ENCODE assay signal across 9 mouse cellular contexts in genomic region chr11:116021328-116022220, GRCm38 (mm10). TPM values are rescaled to one million over a fixed set of nuclear protein-coding genes. Genes with fewer than 3 reads are reported as not detected.
DNase-seq lines count a peak whose midpoint lies in the region; ATAC-seq and TF ChIP-seq lines count a peak whose summit lies in the region.
"Had no signal": no experiment of that assay in that cellular context is flagged by ENCODE, and none has a peak within 500 bp of the region (broad histone marks: within the 10 kb centered on the region; RNA-seq: fewer than 3 reads in every experiment).

No protein-coding gene starts in this region.

- peak overlapping the region; percentile 77 for H3K4me2 ChIP-seq in forebrain, postnatal 0 days (ENCODE audit: low read depth)

- H3K4me1 ChIP-seq in forebrain, postnatal 0 days (ENCODE audit: insufficient read depth), result peaks cover 4% of the 10 kb centered on the region; the same call in 1 of the 2 replicates
- H3K4me1 ChIP-seq in midbrain, embryonic 10.5 days, result peaks cover 16% of the 10 kb centered on the region

- no peak for DNase-seq in gastrocnemius, adult 2 months
- no peak for DNase-seq in gastrocnemius, postnatal 14 days
- peak; percentile 55 to 59 for DNase-seq in B cell, adult 2 months
- no peak for DNase-seq in forebrain, postnatal 0 days
- DNase-seq in midbrain, embryonic 10.5 days (ENCODE audit: low spot score), result no peak
- DNase-seq in T-cell, adult 2 months (ENCODE audit: low spot score), result no peak
- DNase-seq in heart, adult 18-20 months, result no peak

- TF ChIP-seq CTCF in gastrocnemius, adult 2 months (IDR thresholded peaks at IDR 0.05), result no peak
- TF ChIP-seq CTCF in forebrain, postnatal 0 days (IDR thresholded peaks at IDR 0.05; ENCODE audit: low read depth), result no peak

- H3K9ac ChIP-seq in forebrain, postnatal 0 days, result peak overlapping the region; percentile 14; the same call in 1 of the 2 replicates

- no peak for ATAC-seq in forebrain, postnatal 0 days
- ATAC-seq in megakaryocyte progenitor cell, adult 5-6 weeks (replicated peaks; ENCODE audit: poor library complexity), result no peak

- H3K36me3 ChIP-seq in forebrain, postnatal 0 days (ENCODE audit: insufficient read depth), result peaks cover 22% of the 10 kb centered on the region
- H3K36me3 ChIP-seq in midbrain, embryonic 10.5 days, result peaks cover 23% of the 10 kb centered on the region

- intact Hi-C loops in gastrocnemius, adult 2 months (cut with DNase I), result loop anchor here (2.0 kb wide), 1 partner anchor 87 kb away; no protein-coding TSS in a partner anchor
- intact Hi-C loops in gastrocnemius, postnatal 14 days (cut with DNase I; ENCODE audit: low total_unique reads), result no loop called here

- 71% methylated on average over 6 of the region's 6 CpGs for WGBS in forebrain, postnatal 0 days
- 89% methylated on average over 6 of the region's 6 CpGs for WGBS in midbrain, embryonic 10.5 days

- no peaks in the 10 kb centered on the region for H3K27me3 ChIP-seq in forebrain, postnatal 0 days (ENCODE audit: insufficient read depth, low read length)
- no peaks in the 10 kb centered on the region for H3K27me3 ChIP-seq in midbrain, embryonic 10.5 days (ENCODE audit: low read depth, poor library complexity, severe bottlenecking)

- peak overlapping the region; percentile 93 for H3K4me3 ChIP-seq in gastrocnemius, adult 2 months
- peak overlapping the region; percentile 49 for H3K4me3 ChIP-seq in forebrain, postnatal 0 days (ENCODE audit: low read depth, low read length)
- peak overlapping the region; percentile 99; the same call in 1 of the 2 replicates for H3K4me3 ChIP-seq in midbrain, embryonic 10.5 days

- no peak overlapping the region; the same call in 1 of the 2 replicates for H3K27ac ChIP-seq in gastrocnemius, adult 2 months
- no peak overlapping the region for H3K27ac ChIP-seq in forebrain, postnatal 0 days (ENCODE audit: low read depth, low read length)
- H3K27ac ChIP-seq in midbrain, embryonic 10.5 days (replicated peaks), result no peak overlapping the region

- H3K9me3 ChIP-seq in forebrain, postnatal 0 days (ENCODE audit: low read length), result no peaks in the 10 kb centered on the region
- H3K9me3 ChIP-seq in midbrain, embryonic 10.5 days (replicated peaks), result no peaks in the 10 kb centered on the region
- H3K9me3 ChIP-seq: G1E had no signal

RNA-seq across cellular contexts. Expression of gene H3f3b, which starts 6.2 kb away (rescaled TPM):
- total RNA-seq in gastrocnemius, adult 2 months (2021), result 10 to 100 TPM; 55.9 to 58.7 TPM
- total RNA-seq in gastrocnemius, postnatal 14 days (2021), result 100 to 1,000 TPM; 132 to 170 TPM
- total RNA-seq in forebrain, postnatal 0 days (2014; rRNA removed), result 730 and 936 TPM in 2 replicates
- polyA plus RNA-seq in forebrain, postnatal 0 days (2015; fragmentation: Nextera tagmentation; extraction: Ambion mirVana), result 2,422 and 2,718 TPM in 2 replicates
- 1,512 and 1,693 TPM in 2 replicates for polyA plus RNA-seq in midbrain, embryonic 10.5 days (2016; fragmentation: Nextera tagmentation; extraction: Ambion mirVana)
- total RNA-seq in megakaryocyte progenitor cell, adult 5-6 weeks (2015), result 714 and 817 TPM in 2 replicates
- 751 and 801 TPM in 2 replicates for total RNA-seq in megakaryocyte progenitor cell, adult 5-6 weeks (2017)
- 100 to 1,000 TPM in 1 of 2 experiments, 10 to 100 TPM in 1; 98.0 to 107 TPM for total RNA-seq in heart, adult 18-20 months (2021)

RNA-seq across cellular contexts. Expression of gene Unk, which starts 8.5 kb away (rescaled TPM):
- 1 to 10 TPM; 7.0 to 7.4 TPM for total RNA-seq in gastrocnemius, adult 2 months (2021)
- 1 to 10 TPM; 7.3 to 7.7 TPM for total RNA-seq in gastrocnemius, postnatal 14 days (2021)
- 38.9 and 43.8 TPM in 2 replicates for total RNA-seq in forebrain, postnatal 0 days (2014; rRNA removed)
- 18.7 and 22.5 TPM in 2 replicates for polyA plus RNA-seq in forebrain, postnatal 0 days (2015; fragmentation: Nextera tagmentation; extraction: Ambion mirVana)
- polyA plus RNA-seq in midbrain, embryonic 10.5 days (2016; fragmentation: Nextera tagmentation; extraction: Ambion mirVana), result 46.4 and 52.2 TPM in 2 replicates
- total RNA-seq in megakaryocyte progenitor cell, adult 5-6 weeks (2015), result 13.7 and 15.3 TPM in 2 replicates
- 14.2 and 18.7 TPM in 2 replicates for total RNA-seq in megakaryocyte progenitor cell, adult 5-6 weeks (2017)
- 1 to 10 TPM; 5.2 to 7.8 TPM for total RNA-seq in heart, adult 18-20 months (2021)

RNA-seq across cellular contexts. Expression of gene Galk1, which starts 9.1 kb away (rescaled TPM):
- 1 to 10 TPM; 3.0 to 3.8 TPM for total RNA-seq in gastrocnemius, adult 2 months (2021)
- total RNA-seq in gastrocnemius, postnatal 14 days (2021), result 10 to 100 TPM in 1 of 2 experiments, 1 to 10 TPM in 1; 7.2 to 11.3 TPM
- total RNA-seq in forebrain, postnatal 0 days (2014; rRNA removed), result 42.6 and 52.2 TPM in 2 replicates
- 61.1 and 66.4 TPM in 2 replicates for polyA plus RNA-seq in forebrain, postnatal 0 days (2015; fragmentation: Nextera tagmentation; extraction: Ambion mirVana)
- polyA plus RNA-seq in midbrain, embryonic 10.5 days (2016; fragmentation: Nextera tagmentation; extraction: Ambion mirVana), result 161 and 210 TPM in 2 replicates
- total RNA-seq in megakaryocyte progenitor cell, adult 5-6 weeks (2015), result 29.4 and 29.8 TPM in 2 replicates
- total RNA-seq in megakaryocyte progenitor cell, adult 5-6 weeks (2017), result 46.5 and 52.7 TPM in 2 replicates
- total RNA-seq in heart, adult 18-20 months (2021), result 10 to 100 TPM; 14.1 to 15.0 TPM

RNA-seq across cellular contexts. Expression of gene Itgb4, which starts 47.1 kb away (rescaled TPM):
- total RNA-seq in gastrocnemius, adult 2 months (2021), result 1 to 10 TPM; 4.2 to 4.5 TPM
- total RNA-seq in gastrocnemius, postnatal 14 days (2021), result 1 to 10 TPM; 1.9 to 6.7 TPM
- 0.46 and 1.1 TPM in 2 replicates for total RNA-seq in forebrain, postnatal 0 days (2014; rRNA removed)
- polyA plus RNA-seq in forebrain, postnatal 0 days (2015; fragmentation: Nextera tagmentation; extraction: Ambion mirVana), result 0.93 and 1.3 TPM in 2 replicates
- 0.63 and 0.67 TPM in 2 replicates for polyA plus RNA-seq in midbrain, embryonic 10.5 days (2016; fragmentation: Nextera tagmentation; extraction: Ambion mirVana)
- 0.05 and 0.15 TPM in 2 replicates for total RNA-seq in megakaryocyte progenitor cell, adult 5-6 weeks (2015)
- 0.17 TPM in 1 of 2 replicates, not detected in the other for total RNA-seq in megakaryocyte progenitor cell, adult 5-6 weeks (2017)
- 1 to 10 TPM; 1.9 to 3.7 TPM for total RNA-seq in heart, adult 18-20 months (2021)

RNA-seq across cellular contexts. Expression of gene Unc13d, which starts 56.2 kb away (rescaled TPM):
- total RNA-seq in gastrocnemius, adult 2 months (2021), result under 1 TPM; 0.13 to 0.50 TPM
- total RNA-seq in gastrocnemius, postnatal 14 days (2021), result under 1 TPM; 0.31 to 0.33 TPM
- 0.46 and 0.86 TPM in 2 replicates for total RNA-seq in forebrain, postnatal 0 days (2014; rRNA removed)
- 0.29 and 0.58 TPM in 2 replicates for polyA plus RNA-seq in forebrain, postnatal 0 days (2015; fragmentation: Nextera tagmentation; extraction: Ambion mirVana)
- 2.5 and 3.1 TPM in 2 replicates for polyA plus RNA-seq in midbrain, embryonic 10.5 days (2016; fragmentation: Nextera tagmentation; extraction: Ambion mirVana)
- total RNA-seq in megakaryocyte progenitor cell, adult 5-6 weeks (2015), result 13.6 and 15.8 TPM in 2 replicates
- total RNA-seq in megakaryocyte progenitor cell, adult 5-6 weeks (2017), result 15.5 and 26.1 TPM in 2 replicates
- total RNA-seq in heart, adult 18-20 months (2021), result 1 to 10 TPM in 1 of 2 experiments, under 1 TPM in 1; 0.42 to 2.0 TPM

Comparison
In these comparisons a context has a peak if more than half of its experiments do, and no peak if none do; other contexts are left out.
1. DNase-seq: peak in B cell, adult 2 months (2 of 2); none in gastrocnemius, adult 2 months (single experiment), gastrocnemius, postnatal 14 days (single experiment), forebrain, postnatal 0 days (single experiment), midbrain, embryonic 10.5 days (single experiment), T-cell, adult 2 months (single experiment) and heart, adult 18-20 months (0 of 2).
2. H3K4me3 ChIP-seq: peak in every context shown above with its lines; median percentile 99 in midbrain, embryonic 10.5 days; 93 in gastrocnemius, adult 2 months; 49 in forebrain, postnatal 0 days.